Mouse (Mus musculus): ENCODE measurements around the gene Grik4.

Grik4 gene

DNA sequence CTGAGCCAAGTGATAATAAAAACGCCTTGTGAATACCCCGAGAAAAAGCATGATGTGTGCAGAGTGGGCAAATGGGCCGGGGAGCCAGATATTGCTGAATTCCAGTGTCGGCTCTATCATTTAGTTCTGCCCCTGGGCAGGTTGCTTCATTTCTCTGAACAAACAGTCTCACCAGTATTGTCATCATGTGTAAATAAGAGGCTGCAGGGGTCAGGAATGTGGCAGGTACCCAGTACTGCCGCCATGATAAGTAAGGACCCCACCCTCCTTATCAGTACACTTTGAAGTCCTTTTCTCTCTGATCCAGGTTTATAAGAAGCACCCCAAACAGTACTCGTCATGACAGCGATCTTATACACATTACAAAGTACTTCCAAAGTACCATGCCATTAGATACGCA is 230.4 kb downstream of the Grik4 start:
- H3K27me3 ChIP-seq (ENCODE audit: insufficient read depth, low read length) = no peaks in the 10 kb centered on the region
- peaks cover 36% of the 10 kb centered on the region for H3K9me3 ChIP-seq (ENCODE audit: low read length)
- no peaks in the 10 kb centered on the region for H3K4me1 ChIP-seq (replicated peaks; ENCODE audit: low read depth, low read length)
- no peaks in the 10 kb centered on the region for H3K36me3 ChIP-seq (ENCODE audit: insufficient read depth, low read length)
- H3K4me3 ChIP-seq (replicated peaks; ENCODE audit: low read length) = no peak overlapping the region
- no peak for TF ChIP-seq POU5F1 (IDR thresholded peaks at IDR 0.05; ENCODE audit: borderline replicate concordance, low read length)
- no peak for TF ChIP-seq CTCF (conservative IDR thresholded peaks at IDR 0.05; ENCODE audit: low read length)
- TF ChIP-seq NANOG (IDR thresholded peaks at IDR 0.05; ENCODE audit: borderline replicate concordance, low read length) = no peak

DNA sequence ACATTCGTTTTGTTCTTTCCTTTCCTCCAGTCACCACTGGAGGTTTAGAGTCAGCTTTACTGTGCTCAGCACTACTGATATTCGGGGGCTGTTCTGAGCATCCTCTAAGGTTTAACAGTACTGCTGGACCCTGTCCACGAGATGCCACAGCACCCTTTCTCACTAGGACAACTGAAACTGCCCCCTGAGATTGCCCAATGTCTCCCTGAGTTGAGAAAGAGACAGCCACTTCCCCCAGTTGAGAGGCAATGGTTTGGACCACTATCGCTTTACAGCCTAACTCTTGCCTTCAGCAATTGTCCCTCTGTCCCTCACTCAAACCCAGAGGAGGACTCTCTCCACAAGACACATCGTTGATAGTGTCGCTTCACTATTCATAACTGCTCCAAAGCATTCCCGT is 238.4 kb downstream of the Grik4 start:
- Histone ChIP-seq H3K4me3 (replicated peaks; ENCODE audit: low read length) (no peak overlapping the region), H3K27me3 (ENCODE audit: insufficient read depth, low read length) (no peaks in the 10 kb centered on the region), H3K4me1 (replicated peaks; ENCODE audit: low read depth, low read length) (no peaks in the 10 kb centered on the region), H3K9me3 (ENCODE audit: low read length) (no peaks in the 10 kb centered on the region), H3K36me3 (ENCODE audit: insufficient read depth, low read length) (no peaks in the 10 kb centered on the region)
- TF ChIP-seq POU5F1 (IDR thresholded peaks at IDR 0.05; ENCODE audit: borderline replicate concordance, low read length) (no peak), CTCF (conservative IDR thresholded peaks at IDR 0.05; ENCODE audit: low read length) (no peak), NANOG (IDR thresholded peaks at IDR 0.05; ENCODE audit: borderline replicate concordance, low read length) (no peak)

DNA sequence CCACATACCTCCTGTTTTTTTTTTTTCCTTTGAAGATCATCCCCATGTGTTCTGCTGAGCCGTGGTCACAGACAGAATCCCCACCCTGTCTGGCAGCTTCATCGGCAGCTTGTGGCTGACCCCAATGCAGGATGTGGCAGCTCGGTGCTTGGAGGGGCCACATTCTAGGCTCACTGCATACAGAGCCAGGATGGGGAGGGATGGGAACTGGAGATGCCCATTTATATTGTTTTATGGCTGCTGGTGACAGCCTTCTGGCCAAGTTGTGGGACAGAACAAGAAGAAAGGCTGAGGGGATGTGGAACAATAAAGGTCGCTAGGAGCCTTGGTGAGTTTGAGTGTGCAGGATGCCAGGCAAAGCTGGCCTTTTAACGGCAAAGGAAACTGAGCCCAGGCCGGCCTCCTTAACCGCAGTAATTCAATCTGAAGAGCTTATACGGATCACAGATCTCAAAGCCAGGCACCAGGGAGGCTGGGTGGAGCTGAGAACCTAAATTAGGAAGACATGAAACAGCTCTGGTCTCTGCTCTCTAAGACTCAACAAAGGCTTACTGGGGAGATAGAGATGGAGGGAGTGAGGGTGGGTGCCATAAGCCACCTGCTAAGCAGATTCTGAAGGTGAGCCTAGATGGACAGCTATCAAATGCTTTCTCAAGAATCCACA is 241.0 kb downstream of the Grik4 start:
- TF ChIP-seq CTCF (conservative IDR thresholded peaks at IDR 0.05; ENCODE audit: low read length) = no peak
- no peak for TF ChIP-seq NANOG (IDR thresholded peaks at IDR 0.05; ENCODE audit: borderline replicate concordance, low read length)
- H3K4me1 ChIP-seq (replicated peaks; ENCODE audit: low read depth, low read length) = no peaks in the 10 kb centered on the region
- no peaks in the 10 kb centered on the region for H3K27me3 ChIP-seq (ENCODE audit: insufficient read depth, low read length)
- no peaks in the 10 kb centered on the region for H3K36me3 ChIP-seq (ENCODE audit: insufficient read depth, low read length)
- no peak overlapping the region for H3K4me3 ChIP-seq (replicated peaks; ENCODE audit: low read length)
- no peaks in the 10 kb centered on the region for H3K9me3 ChIP-seq (ENCODE audit: low read length)

DNA sequence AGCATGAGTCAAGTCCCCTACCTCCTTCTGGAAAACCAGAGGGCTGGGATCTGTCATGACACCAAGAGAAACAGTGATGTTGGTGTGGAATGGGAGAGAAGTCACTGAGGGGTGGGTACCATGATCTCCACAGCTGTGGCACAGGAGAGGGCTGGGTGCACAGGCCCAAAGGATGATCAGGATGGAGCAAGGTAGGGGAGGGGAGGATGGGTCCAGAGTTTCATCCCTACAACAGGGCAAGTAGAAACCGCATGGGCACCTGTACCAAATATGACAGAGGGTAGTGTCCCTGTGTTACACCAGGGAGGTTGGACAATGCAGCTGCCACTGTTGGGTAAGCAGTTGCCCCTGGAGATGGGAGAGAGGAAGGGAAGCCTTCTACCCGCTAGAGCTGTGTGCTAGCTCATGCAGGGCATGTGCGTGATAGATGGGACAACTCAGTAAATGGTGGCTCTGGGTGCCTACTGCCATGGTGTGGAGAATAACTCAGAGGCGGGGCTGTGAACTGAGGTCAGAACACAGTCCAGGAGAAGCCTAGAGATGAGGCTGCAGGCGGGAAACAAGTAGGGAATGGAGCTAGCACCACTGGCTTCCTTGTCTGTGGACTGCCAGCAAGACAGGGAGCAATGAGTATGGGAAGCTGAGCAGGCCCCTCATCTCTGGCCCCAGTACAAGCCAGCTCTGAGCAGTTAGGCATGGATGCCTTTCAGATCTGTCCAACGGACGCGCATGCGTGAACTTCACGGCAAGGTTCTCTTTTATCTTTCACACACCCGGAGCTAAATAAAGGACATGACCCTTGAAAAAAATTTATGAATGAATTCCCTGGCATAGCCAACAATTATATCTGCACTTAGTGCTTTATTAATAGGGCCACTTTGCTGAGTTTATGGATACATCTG is 241.8 kb downstream of the Grik4 start:
- Histone ChIP-seq H3K4me1 (replicated peaks; ENCODE audit: low read depth, low read length) (no peaks in the 10 kb centered on the region), H3K9me3 (ENCODE audit: low read length) (no peaks in the 10 kb centered on the region), H3K36me3 (ENCODE audit: insufficient read depth, low read length) (no peaks in the 10 kb centered on the region), H3K27me3 (ENCODE audit: insufficient read depth, low read length) (no peaks in the 10 kb centered on the region), H3K4me3 (replicated peaks; ENCODE audit: low read length) (no peak overlapping the region)
- TF ChIP-seq POU5F1 (IDR thresholded peaks at IDR 0.05; ENCODE audit: borderline replicate concordance, low read length) (no peak), CTCF (conservative IDR thresholded peaks at IDR 0.05; ENCODE audit: low read length) (no peak), NANOG (IDR thresholded peaks at IDR 0.05; ENCODE audit: borderline replicate concordance, low read length) (no peak)

DNA sequence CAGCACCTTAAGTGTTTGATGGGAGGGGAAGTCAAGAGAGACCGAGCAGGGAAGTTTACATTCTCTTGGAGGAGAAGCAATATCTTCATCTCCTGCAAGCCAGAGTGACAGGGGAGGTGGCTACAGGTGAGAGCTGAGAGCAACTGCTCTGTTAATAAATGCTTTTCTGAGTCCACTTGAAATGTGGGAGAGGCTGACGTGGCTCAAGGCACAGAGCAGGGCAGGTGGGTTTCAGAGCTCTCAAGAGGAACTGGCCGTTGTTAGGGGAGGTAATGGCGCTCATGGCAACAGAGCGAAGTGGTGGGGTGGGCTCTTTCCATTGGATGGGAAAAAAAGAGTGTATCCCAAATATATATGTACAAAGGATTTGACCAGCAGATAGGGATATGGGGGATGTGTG is 242.6 kb downstream of the Grik4 start:
- Histone ChIP-seq H3K36me3 (ENCODE audit: insufficient read depth, low read length) (no peaks in the 10 kb centered on the region), H3K27me3 (ENCODE audit: insufficient read depth, low read length) (no peaks in the 10 kb centered on the region), H3K4me1 (replicated peaks; ENCODE audit: low read depth, low read length) (no peaks in the 10 kb centered on the region), H3K9me3 (ENCODE audit: low read length) (no peaks in the 10 kb centered on the region), H3K4me3 (replicated peaks; ENCODE audit: low read length) (no peak overlapping the region)
- TF ChIP-seq CTCF (conservative IDR thresholded peaks at IDR 0.05; ENCODE audit: low read length) (no peak), NANOG (IDR thresholded peaks at IDR 0.05; ENCODE audit: borderline replicate concordance, low read length) (no peak), POU5F1 (IDR thresholded peaks at IDR 0.05; ENCODE audit: borderline replicate concordance, low read length) (no peak)

DNA sequence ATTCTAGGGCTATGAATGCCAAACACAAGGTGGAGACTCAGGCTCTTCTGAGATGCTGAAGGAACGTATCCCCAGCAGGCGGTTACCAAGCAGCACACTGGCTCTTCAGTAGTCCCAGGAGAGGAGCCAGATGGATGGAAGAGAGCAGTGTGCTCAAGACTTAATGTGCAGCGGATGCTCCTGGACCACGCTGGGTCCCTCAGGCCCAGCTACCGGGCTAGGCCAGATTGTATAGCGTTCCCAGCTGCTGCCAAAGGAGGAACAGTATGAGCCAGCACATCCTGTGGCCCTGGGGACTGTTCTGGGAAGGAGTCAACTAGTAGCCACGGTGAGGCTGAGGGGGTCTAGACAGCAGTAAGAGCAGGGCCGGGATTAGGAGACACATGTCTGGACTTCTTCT is 251.3 kb downstream of the Grik4 start:
- Histone ChIP-seq H3K4me1 (replicated peaks; ENCODE audit: low read depth, low read length) (peaks cover 13% of the 10 kb centered on the region), H3K4me3 (replicated peaks; ENCODE audit: low read length) (no peak overlapping the region), H3K36me3 (ENCODE audit: insufficient read depth, low read length) (no peaks in the 10 kb centered on the region), H3K27me3 (ENCODE audit: insufficient read depth, low read length) (peaks cover 15% of the 10 kb centered on the region), H3K9me3 (ENCODE audit: low read length) (no peaks in the 10 kb centered on the region)
- TF ChIP-seq CTCF (conservative IDR thresholded peaks at IDR 0.05; ENCODE audit: low read length) (no peak), NANOG (IDR thresholded peaks at IDR 0.05; ENCODE audit: borderline replicate concordance, low read length) (no peak), POU5F1 (IDR thresholded peaks at IDR 0.05; ENCODE audit: borderline replicate concordance, low read length) (no peak)

DNA sequence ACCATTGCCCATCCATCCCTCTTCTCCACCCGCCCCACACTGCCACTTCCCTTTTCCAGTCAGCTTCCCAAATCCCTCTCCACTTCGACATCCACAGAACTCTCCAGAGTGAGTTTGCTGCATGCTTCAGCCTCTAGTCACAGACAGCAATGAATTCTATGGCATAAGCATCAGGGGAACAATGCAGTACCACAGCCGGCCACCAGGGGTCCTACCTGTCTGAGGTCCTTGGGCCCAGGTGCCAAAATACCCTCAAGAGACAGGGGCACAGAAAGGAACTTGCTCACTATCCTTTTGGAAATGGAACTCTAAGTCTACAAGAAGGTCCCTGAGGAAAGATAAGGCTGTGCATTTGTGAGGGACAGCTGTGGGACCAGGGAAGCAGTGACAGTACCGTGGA is 256.1 kb downstream of the Grik4 start:
- H3K9me3 ChIP-seq (ENCODE audit: low read length) = no peaks in the 10 kb centered on the region
- no peaks in the 10 kb centered on the region for H3K36me3 ChIP-seq (ENCODE audit: insufficient read depth, low read length)
- H3K27me3 ChIP-seq (ENCODE audit: insufficient read depth, low read length) = peaks cover 11% of the 10 kb centered on the region
- H3K4me1 ChIP-seq (replicated peaks; ENCODE audit: low read depth, low read length) = peaks cover 3% of the 10 kb centered on the region
- TF ChIP-seq CTCF (conservative IDR thresholded peaks at IDR 0.05; ENCODE audit: low read length) (peak; percentile 98), POU5F1 (IDR thresholded peaks at IDR 0.05; ENCODE audit: borderline replicate concordance, low read length) (no peak)
- H3K4me3 ChIP-seq (replicated peaks; ENCODE audit: low read length) = no peak overlapping the region

DNA sequence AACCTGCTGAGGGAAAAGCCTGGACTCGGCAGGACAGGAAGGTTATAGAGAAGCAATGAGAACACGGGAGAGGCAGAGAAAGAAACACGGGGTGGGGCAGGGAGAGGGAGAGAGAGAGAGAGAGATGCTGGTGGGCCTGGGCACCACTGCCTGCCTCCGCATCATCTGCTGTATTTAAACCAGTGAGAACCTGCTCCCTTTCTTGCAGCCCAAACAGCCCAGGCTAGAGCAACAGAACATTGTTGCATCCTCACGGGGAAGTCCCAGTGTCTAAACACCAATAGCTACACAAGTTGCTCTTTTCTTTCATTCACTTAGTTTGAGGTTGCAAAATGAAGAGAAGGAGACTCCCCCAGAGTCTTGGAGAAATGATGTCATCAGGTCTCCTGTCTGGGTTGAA is 258.2 kb downstream of the Grik4 start:
- peaks cover 6% of the 10 kb centered on the region for H3K27me3 ChIP-seq (ENCODE audit: insufficient read depth, low read length)
- no peak overlapping the region for H3K4me3 ChIP-seq (replicated peaks; ENCODE audit: low read length)
- H3K36me3 ChIP-seq (ENCODE audit: insufficient read depth, low read length) = no peaks in the 10 kb centered on the region
- no peaks in the 10 kb centered on the region for H3K9me3 ChIP-seq (ENCODE audit: low read length)
- TF ChIP-seq NANOG (IDR thresholded peaks at IDR 0.05; ENCODE audit: borderline replicate concordance, low read length) (no peak), POU5F1 (IDR thresholded peaks at IDR 0.05; ENCODE audit: borderline replicate concordance, low read length) (no peak), CTCF (conservative IDR thresholded peaks at IDR 0.05; ENCODE audit: low read length) (no peak)
- no peaks in the 10 kb centered on the region for H3K4me1 ChIP-seq (replicated peaks; ENCODE audit: low read depth, low read length)

Measured in E14TG2a.4 (cell line).